Mouse (Mus musculus) WW6 (cell line): ENCODE data around the gene Hivep2.

Source experiments
- DNase-seq: peaks from one replicate; pipeline ENCODE4 v3.0.0-alpha.2; 2013; ENCODE audit warnings: low read depth, low spot score

The Hivep2 gene

DNA sequence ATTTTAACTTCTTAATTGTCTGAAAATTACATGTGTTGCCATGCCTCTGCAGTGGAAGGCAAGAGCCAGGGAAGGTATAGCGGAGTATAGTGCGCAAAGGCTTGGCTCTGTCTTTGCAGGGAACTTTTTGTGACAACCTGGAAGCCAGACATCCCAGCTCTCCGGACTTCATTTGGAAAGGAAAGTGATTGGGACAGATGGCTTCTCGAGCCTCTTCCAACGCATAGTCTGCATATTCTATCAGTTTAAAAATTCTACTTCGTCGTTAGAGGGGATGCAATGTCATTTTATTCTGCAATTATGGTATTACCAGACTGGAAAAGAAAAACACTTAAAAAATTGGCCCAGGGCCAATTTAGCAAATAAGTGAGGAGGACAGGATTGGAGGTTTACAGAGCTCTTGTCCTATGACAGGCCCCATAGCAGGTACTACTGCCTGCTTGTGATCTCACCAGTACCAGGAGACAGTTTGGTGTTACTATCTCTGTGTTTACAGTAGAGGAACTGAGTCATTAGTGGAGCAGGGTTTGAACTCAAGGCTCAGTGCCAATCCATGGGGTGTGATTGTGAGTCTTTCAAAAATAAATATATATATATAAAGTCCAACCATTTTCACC is 7.8 kb downstream of the Hivep2 start:
- DNase-seq: no peak

DNA sequence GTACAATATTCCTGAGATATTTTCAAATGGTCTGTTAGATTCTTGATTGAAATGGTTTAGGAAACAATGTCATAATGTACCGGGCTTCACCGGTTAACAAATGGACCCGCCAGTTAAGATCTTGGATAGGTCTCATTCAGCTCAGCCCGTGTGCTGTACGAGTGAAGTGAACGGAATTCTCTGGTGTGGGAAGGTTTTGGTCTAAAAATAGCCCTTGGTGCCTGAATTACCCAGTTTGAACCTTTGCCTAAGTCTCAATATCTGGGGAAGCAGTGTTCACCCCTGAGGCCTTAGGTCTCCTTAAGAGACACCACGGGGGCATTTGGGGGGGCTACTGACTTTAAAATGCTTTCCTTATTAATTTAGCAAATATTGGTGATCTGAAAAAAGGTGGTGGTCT is 8.6 kb downstream of the Hivep2 start:
- DNase-seq: no peak

DNA sequence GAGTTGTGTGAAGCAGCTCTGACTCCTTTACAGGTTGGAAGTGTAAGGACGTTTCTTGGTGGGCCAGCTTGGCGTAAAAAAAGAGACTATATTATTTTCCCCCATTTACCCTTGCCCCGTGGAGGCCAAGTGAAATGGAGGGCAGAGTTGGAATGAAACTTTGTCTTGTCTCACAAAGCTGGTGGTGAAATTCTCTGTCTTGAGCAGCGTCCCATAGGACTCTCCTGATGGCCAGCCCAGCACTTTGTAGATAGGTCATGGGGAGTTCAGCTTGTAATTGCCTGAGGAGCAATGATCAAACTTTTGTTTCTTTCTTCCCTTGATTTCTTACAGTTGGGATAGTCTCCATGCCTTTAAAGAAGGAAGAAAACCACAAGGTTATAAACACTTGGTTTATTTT is 10.0 kb downstream of the Hivep2 start:
- no peak for DNase-seq

DNA sequence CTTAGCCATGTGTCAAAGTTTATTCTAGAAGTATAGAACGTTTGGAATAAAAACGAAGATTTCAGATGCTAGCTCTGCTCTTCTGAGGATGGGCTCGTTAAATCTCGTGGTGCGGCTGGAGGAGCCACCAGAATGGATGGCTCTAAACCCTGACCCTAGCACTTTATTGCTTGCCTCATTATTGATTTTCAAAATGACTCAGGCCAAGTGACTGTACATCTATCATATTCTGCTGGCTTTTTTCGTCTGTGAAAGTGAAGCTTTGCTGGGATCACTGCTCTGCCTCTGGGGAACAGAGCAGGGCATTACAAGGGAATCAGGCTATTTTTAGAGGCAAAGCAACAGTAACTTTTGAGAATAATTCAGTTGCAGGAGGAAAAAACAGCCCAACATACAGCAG is 10.4 kb downstream of the Hivep2 start:
- no peak for DNase-seq

DNA sequence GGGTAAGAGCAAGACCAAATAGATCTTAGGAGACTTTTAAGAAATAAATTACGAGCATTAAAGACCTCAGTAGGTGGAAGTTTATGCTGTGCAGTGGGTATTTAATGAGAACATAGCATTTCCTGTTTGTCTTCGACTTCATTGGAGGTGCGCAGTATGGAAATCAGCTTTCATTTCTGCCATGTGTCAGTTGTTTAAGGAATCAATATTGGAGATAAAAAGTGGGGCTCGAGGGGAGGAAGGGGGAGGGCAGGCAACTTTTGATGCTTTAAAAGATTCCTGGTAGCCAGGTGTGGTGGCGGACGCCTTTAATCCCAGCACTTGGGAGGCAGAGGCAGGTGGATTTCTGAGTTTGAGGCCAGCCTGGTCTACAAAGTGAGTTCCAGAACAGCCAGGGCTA is 16.4 kb downstream of the Hivep2 start:
- no peak for DNase-seq

DNA sequence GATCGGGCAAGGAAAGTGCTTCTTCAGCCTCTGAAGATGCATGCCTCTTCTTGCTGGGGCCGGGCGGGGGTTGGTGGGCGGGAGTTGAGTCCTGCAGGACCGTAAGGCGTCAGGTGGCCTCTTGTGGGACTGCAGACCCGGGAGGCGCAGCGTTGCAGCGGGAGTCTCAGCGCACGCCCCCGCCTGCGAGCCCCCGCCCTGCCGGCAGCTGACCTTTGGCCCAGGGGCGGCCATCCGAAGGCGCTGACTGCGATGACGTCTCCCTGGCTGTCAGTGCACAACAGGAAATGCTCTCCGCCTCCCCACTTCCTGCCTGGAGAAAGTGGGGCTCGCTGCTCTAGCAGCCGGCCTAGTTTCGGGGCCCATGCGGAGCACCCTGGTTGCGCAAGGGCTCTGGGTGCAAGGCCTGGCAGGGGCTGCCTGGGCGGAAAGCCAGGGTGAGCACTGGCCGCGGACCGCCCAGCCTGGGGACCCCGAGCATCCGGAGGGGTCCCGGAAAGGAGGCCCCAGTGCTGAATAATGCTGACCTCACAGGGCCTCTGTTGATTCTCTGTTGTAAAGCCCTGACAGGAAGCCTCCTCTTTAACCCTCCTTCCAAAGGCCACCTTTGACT is 17.0 kb downstream of the Hivep2 start:
- no peak for DNase-seq

DNA sequence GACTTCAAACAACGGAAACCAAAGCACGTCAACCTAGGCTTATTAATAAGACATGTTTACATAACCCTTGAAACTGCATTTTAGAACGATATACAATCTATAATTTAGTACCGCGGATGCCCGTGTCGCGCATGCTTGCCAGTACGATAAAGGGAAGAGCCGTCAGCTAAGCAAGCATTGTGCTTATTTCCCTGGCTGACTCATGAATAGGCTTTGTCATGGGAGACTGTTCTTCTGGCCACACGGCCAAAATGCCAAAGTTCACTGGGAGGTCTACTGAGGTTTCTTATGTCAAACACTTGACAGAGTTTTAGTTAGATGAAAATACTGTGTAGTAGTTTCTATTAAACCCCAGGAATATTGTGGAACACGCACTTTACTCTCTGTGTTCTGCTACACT is 17.8 kb downstream of the Hivep2 start:
- no peak for DNase-seq

DNA sequence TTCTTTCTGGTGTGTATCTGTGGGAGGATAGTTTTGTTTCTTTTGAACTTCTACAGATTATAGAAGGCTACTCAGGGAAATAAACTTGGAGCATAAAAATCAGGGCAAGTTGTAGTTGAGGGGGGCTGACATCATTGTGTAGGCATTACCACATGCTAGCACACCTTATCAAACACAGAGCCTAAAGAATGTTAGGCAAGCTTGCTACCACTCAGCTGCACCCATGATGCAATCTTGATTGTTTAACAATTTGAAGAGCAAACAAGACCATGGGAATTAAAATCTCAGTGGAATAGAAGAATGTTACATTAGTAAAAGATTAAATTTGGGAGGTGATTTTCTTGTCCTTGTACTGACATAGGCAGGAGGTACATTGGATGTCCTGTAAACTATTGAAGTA is 18.4 kb downstream of the Hivep2 start:
- no peak for DNase-seq

DNA sequence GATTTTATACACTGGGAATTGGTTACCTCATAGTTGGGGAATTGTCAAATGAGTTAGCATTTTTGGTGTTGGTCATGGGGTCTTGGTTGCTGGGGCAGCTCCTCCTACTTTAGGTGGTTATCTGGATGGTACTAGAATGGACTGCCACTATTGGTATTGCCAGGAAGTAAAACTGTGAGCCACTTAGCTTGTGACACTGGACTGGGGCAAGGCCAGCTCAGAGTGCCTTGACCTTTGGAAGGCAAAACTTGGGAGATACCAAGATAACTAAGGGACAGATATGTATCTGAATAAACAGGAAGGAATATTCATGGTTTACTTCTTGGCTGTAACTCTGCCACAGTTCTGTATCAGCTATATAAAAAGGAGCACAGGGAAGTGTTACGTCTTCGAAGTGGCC is 20.7 kb downstream of the Hivep2 start:
- no peak for DNase-seq

DNA sequence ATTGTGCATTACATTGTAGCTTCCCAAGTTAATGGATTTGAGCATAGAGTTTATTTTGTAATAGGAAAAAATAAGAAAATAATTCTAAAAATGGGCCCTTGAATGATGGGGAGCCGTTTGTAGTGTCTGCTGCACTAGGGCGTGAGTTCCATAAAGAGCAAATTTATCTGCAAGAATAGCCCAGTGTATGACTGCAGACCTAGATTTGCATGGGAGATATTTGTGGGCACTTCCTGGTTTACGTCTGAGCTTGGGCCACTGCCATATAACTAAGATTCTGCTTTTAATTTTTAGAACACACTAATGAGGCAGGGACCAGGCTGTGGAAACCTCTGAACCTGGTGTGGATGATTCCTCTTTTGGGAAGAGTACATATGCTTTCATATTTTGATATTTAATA is 21.5 kb downstream of the Hivep2 start:
- no peak for DNase-seq

DNA sequence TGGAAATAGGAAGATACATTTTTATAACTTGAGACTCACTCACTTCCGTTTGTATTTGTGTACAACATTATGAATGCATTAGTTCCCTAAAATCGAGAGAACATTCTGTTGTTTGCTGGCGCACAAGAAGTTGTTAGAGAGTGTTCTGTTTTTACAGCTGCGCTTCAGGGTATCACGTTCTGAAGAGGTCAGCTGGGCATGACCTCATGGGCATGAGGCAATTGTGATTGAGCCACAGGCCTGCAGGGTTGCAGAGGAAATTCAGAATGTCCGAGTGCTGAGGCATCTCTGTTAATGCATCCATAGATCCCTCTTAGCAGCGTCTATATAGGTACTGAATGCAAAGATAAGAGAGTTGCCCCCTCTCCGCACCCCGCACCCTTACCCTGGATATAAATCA is 22.4 kb downstream of the Hivep2 start:
- no peak for DNase-seq

DNA sequence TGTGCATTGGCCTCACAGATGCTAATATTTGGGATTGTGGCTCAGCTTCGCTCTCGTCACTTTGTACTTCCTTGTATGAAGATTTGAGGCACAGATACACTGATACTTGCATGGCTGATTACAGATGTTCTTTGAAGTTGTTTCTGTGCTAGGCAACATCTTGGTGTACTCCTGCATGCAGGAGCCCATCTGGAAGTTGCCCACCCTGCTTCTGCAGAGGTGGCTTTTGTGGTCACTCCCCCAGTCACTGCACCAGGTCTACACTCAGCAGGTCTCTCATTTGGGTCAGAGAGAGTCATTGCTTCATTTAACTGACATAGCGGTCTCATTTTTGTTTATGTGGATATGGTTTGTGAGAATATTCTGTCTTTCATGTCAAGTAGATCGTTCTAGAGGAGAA is 22.9 kb downstream of the Hivep2 start:
- no peak for DNase-seq

DNA sequence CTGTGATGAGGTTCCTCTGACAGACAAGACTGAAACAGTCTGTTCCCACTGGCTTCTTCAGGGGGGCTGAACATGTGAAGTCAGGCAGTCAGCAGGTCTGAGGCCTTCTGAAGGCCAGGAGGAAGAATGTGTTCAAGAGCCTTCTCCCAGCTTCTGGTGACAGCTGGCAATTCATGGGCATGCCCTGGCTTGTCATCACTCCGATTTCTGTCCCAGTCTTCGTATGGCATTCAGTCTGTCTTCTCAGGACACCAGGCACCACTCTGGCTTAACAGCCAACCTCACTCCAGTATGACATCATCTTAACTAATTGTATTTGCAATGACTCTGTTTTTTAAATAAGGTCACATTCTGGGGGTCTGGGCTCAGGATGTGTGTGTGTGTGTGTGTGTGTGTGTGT is 25.0 kb downstream of the Hivep2 start:
- no peak for DNase-seq

DNA sequence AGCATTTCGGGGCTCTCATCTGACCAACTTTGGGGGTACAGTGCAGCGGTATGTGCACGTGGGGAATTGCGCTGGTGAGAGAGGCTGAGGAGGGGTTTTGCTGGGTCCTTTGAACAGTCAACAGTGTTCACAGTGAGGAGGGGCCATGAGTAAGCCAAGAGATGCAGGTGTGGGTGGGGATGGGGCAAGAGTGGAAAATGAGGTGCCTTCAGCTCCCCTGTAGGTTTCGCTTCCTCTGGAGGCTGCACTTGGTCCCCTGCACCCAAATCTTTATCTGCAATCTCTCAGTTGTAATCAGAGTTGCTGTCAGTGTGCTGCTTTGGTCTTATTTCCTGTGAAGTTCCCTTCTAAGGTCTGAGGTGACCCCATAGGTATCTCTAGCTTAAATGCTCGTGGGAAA is 27.5 kb downstream of the Hivep2 start:
- DNase-seq: no peak

DNA sequence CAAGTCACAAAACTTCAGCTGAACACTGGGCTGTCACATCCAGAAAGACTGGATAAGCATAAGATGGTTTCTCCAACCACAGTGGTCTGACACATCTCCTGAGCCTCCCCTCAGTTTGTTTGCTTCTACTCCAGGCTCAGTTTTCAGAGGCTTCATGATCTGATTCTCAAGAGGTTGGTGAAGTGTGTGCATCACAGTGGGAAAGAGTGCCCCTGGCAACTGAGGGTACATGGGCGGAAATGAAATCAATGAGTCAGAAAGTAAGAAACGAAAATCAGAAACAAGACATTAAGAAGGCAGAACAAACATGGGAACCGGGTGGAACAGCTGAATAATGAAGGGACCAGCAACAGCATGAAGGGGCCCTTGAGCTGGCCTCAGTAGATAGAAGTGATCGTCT is 31.5 kb downstream of the Hivep2 start:
- DNase-seq: no peak

DNA sequence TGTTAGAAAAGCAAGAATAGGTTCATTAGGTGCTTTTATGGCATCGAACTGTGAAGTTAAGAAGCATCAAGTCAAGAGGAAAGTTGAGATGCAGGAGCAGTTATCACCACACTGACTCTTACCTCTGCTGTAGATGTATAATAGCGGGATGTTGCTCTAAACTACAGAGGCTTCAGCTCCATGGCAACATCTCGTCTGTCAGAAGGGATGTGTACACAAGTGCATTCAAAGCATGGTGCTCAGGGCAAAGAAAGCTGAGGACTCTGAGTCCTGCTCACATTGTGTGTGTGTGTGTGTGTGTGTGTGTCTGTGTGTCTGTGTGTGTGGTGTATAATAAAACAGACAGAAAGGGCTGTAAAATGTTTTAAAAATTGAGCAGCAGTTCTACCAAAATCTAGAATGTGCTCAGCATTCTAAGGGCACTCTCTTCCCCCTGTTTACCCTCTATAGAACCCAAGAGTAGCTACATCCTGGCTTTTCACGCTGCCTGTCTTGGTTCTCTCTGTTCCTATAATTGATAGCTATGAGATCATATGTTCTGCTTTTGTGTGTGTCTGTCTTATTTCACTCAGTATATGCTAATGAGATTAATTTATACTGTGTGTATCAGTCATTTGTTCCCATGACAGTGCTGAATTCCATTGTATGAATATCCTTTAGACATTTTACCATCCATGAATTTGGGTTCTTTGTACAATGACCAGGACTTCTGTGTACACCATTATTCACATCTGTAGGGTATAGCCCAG is 39.1 kb downstream of the Hivep2 start:
- no peak for DNase-seq

DNA sequence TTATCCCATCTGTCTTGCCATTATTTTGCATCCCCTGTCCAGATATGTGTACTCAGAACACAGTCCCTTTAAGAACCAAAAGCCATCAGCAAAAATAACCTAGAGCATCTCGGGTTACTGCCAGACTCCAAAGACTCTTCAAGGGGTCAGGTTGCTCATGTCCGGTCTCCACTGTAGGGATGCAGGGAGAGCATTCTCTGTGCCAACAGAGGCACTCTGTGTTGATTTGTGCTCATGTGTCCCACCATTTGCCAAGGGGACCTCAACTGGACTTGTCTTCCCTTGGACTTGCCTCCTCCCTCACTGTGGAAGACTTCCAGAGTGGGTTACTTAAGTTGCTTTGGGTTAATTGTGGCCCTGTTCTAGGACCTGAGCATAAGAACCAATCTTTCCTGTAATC is 43.8 kb downstream of the Hivep2 start:
- DNase-seq: no peak

DNA sequence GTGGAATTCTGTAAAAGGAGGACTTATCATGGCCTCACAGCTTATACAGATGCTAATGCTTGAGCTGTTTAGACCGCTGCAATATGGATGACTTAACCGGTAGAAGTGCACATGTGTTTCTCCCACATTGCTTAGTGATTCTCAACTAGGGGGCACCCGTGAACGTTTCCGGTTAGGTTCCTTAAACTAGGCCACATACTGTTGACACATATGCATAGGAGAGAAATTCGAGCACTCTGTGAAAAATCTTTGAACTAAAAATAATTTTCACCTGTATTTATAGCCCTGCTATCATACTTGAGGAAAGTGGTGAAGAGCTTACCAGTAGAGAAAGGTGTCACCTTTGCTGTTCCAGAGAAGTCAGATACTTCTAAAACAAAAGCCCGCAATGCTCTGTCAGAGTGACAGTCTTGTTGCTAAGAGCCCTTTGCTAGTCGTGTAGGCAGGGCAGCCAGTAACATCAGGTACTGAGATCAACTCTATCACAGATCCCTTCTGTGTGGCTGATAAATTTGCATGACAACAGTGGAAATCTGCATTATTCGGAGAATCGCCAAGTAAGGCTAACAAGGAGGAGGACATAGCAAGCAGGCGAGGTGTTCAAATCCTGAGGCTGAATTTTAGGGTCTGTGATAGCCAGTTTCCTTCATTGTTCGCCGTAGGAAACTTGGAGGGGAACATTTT is 50.6 kb downstream of the Hivep2 start:
- DNase-seq: no peak

DNA sequence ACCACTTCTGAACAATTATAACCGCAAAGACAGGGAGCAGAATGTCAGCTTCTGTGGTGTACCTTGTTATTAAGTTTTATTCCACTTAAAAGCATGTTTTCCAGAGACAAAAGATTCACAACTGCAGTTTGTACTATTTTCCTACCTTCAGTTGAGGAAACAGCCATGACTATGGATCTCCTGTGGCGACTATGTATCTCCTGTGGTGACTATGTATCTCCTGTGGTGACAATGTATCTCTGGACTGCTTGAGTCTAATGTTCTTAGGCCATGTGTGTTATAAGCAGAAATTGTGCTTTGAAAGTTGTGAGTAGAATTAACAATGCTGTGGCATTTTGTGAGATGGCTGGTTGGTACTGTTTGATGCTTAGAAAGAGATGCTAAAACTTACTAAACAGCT is 51.5 kb downstream of the Hivep2 start:
- DNase-seq: no peak

DNA sequence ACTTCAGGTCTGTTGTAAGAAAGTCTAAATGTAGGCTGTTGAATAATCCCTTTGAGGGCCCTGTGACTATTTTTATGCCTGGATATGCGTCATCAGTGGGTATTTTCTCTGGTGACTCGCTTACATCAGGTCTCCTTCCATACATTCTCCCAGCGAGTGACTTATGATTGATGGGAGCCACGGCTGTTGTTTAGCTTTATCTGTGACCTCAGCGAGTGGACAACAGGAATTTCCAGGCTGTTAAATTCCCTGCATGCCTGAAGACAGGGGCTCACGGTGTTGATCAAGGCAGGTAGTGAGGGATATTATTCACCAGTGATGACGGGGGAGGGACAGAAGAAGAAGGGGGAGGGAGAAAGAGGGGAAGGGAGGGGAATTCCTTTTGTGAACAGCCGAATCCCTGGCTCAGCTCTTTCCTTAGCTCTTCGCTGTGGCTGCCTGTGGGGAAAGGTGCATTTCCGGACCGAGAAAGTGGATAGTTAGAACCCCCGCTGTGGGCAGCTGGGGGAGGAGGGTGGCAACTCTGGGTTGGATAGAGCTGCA is 52.0 kb downstream of the Hivep2 start:
- no peak for DNase-seq

DNA sequence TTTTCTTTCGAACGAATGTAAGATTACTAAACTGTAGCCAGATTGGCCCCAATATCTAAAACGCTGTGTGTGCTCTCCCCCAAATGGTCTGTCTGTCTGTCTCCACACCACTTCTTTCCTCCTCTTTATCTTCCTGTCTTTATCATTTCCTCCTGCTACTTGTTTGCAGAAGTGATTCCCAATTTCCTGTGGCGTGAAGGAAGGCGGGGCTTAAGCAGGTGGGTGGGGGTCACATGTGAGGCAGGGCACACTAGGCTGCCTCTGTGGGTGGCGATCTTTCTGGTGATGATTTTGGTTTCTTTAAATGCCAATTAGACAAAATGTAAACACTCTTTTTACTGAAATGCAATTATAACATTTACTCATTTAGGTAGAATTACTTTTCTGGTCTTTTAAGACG is 52.8 kb downstream of the Hivep2 start:
- DNase-seq: no peak

DNA sequence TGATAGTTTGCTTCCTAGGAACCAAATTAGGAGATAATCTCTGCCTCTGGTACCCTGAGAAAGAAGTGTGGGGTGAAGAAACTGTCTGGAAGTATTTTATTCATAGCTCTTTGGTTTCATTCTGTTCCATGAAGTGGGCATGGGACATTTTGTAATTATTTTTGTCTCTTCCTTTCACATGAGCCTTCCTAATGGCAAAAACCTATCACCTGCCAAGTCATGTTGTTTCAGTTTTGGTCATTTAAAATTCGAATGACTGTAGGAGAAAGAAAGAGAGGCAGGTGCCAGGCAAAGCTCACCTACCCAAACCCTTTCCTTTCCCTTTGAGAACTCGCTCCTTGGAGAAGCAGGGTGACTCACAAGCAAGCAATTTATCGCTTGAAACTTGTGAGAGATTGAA is 53.3 kb downstream of the Hivep2 start:
- no peak for DNase-seq
